ENCODE assay signal across 26 mouse cellular contexts in genomic region chr4:148363366-148364121, GRCm38 (mm10).
"Had no signal": no experiment of that assay in that cellular context is flagged by ENCODE, and none has a peak within 500 bp of the region (broad histone marks: within the 10 kb centered on the region; RNA-seq: fewer than 3 reads in every experiment).

No protein-coding gene starts in this region.

- H3K4me3 ChIP-seq: heart, adult 2 months; heart, embryonic 13.5 days; heart, embryonic 15.5 days; hindbrain, embryonic 13.5 days; hindbrain, embryonic 15.5 days; kidney, embryonic 15.5 days; limb, embryonic 10.5 days; limb, embryonic 12.5 days; liver, embryonic 13.5 days; liver, embryonic 15.5 days had no signal

- H3K4me1 ChIP-seq: heart, embryonic 13.5 days; heart, embryonic 15.5 days; hindbrain, embryonic 13.5 days; kidney, embryonic 15.5 days; limb, embryonic 10.5 days; limb, embryonic 12.5 days; liver, embryonic 13.5 days; liver, embryonic 15.5 days had no signal

- DNase-seq: gastrocnemius, postnatal 36 days; heart, adult 11 months; heart, adult 2 months; heart, postnatal 14 days; heart, postnatal 36 days; kidney, adult 11 months; kidney, adult 2 months; kidney, adult 9 months; kidney, postnatal 14 days; kidney, postnatal 36 days; layer of hippocampus, adult 9-11 months; layer of hippocampus, postnatal 36 days; liver; liver, embryonic 13.5 days; liver, postnatal 0 days; lung, adult 2 months had no signal

- H3K27me3 ChIP-seq: heart, embryonic 13.5 days; heart, embryonic 15.5 days; hindbrain, embryonic 13.5 days; hindbrain, embryonic 15.5 days; kidney, embryonic 15.5 days; liver, embryonic 13.5 days; liver, embryonic 15.5 days had no signal

- H3K27ac ChIP-seq: heart, adult 2 months; heart, embryonic 13.5 days; heart, embryonic 15.5 days; hindbrain, embryonic 13.5 days; hindbrain, embryonic 15.5 days; hindbrain, postnatal 0 days; kidney, embryonic 15.5 days; kidney, postnatal 0 days; limb, embryonic 10.5 days; limb, embryonic 12.5 days; liver, embryonic 13.5 days; liver, embryonic 15.5 days had no signal
